Mouse (Mus musculus) embryonic facial prominence, embryonic 15.5 days (tissue): ENCODE measurements around the gene Ppm1n. TPM values are rescaled to one million over a fixed set of nuclear protein-coding genes. Genes with fewer than 3 reads are reported as not detected.

ENCODE experiments used
- ATAC-seq: fragments of 200-750 bp; cut with Nextera tagmentation; 2 replicates; pipeline ENCODE4 v1.8.0; 2017; ENCODE audit warnings: low read depth, moderate TSS enrichment; ENCODE audit not compliant: insufficient number of reproducible peaks, low FRiP score, low TSS enrichment
- H3K27ac ChIP-seq: fragments of 300-500 bp; sonication (generic); replicated peaks from 2 replicates; pipeline ENCODE4 v1.5.1; 2015; ENCODE audit warnings: mild to moderate bottlenecking, inconsistent platforms
- H3K27me3 ChIP-seq: fragments of 300-500 bp; sonication (generic); 2 replicates; pipeline ENCODE4 v1.6.1; 2015; ENCODE audit warnings: inconsistent platforms
- H3K36me3 ChIP-seq: fragments of 300-500 bp; sonication (generic); 2 replicates; pipeline ENCODE4 v1.6.1; 2015; ENCODE audit warnings: mild to moderate bottlenecking, inconsistent platforms
- H3K4me1 ChIP-seq: fragments of 300-500 bp; sonication (generic); 2 replicates; pipeline ENCODE4 v1.6.1; 2015; ENCODE audit warnings: inconsistent platforms
- H3K4me2 ChIP-seq: fragments of 300-500 bp; sonication (generic); replicated peaks from 2 replicates; pipeline ENCODE4 v1.6.1; 2015; ENCODE audit warnings: mild to moderate bottlenecking, inconsistent platforms
- H3K4me3 ChIP-seq: fragments of 300-500 bp; sonication (generic); replicated peaks from 2 replicates; pipeline ENCODE4 v1.5.1; 2015; ENCODE audit warnings: mild to moderate bottlenecking, inconsistent platforms
- H3K9ac ChIP-seq: fragments of 300-500 bp; sonication (generic); 2 replicates; pipeline ENCODE4 v1.6.1; 2015; ENCODE audit warnings: inconsistent platforms
- H3K9me3 ChIP-seq: fragments of 300-500 bp; sonication (generic); replicated peaks from 2 replicates; pipeline ENCODE4 v1.6.1; 2016; ENCODE audit warnings: inconsistent platforms
- WGBS: fragments of 180-500 bp; shearing (Covaris S2); methylation state at CpG from one replicate; pipeline ENCODE4 v1.1.7; 2015; 5-methylcytosine and 5-hydroxymethylcytosine counted together
- polyA plus RNA-seq: library from polyadenylated mRNA; unstranded; fragments of >200 nt; fragmentation: Nextera tagmentation; extraction: Ambion mirVana; gene quantifications from 2 replicates; pipeline ENCODE4 v1.2.1, GENCODE M21; 2015

Gene Ppm1n
- polyA plus RNA-seq, 1 experiment from 2014 or later: 0.41 TPM

GRCm38 (mm10) chr7:19228793-19229148 is 51.1 kb downstream of the Ppm1n start:
- WGBS: under 1% methylated on average over 14 of the region's 14 CpGs
- peak overlapping the region; percentile 70 for H3K9ac ChIP-seq
- no peaks in the 10 kb centered on the region for H3K27me3 ChIP-seq
- H3K36me3 ChIP-seq: peaks cover 12% of the 10 kb centered on the region; the same call in 1 of the 2 replicates
- H3K27ac ChIP-seq: peak overlapping the region; percentile 87
- peaks cover 21% of the 10 kb centered on the region for H3K4me1 ChIP-seq
- no peak for ATAC-seq
- peak overlapping the region; percentile 72 for H3K4me3 ChIP-seq
- H3K4me2 ChIP-seq: peak overlapping the region; percentile 81
- H3K9me3 ChIP-seq: no peaks in the 10 kb centered on the region

- no peaks in the 10 kb centered on the region for H3K9me3 ChIP-seq
- under 1% methylated on average over 91 of the region's 91 CpGs for WGBS
- peak within 1 kb of the TSS; percentile 70 for H3K9ac ChIP-seq
- H3K27me3 ChIP-seq: no peaks in the 10 kb centered on the region
- peak; percentile 95 for ATAC-seq
- peak within 1 kb of the TSS; percentile 81 for H3K4me2 ChIP-seq
- H3K36me3 ChIP-seq: peaks cover 11% of the 10 kb centered on the region; the same call in 1 of the 2 replicates
- H3K27ac ChIP-seq: peak within 1 kb of the TSS; percentile 100
- H3K4me3 ChIP-seq: peak within 1 kb of the TSS; percentile 72
- H3K4me1 ChIP-seq: peaks cover 21% of the 10 kb centered on the region
Observed at GRCm38 (mm10) chr7:19227883-19228792, 51.7 kb downstream of the Ppm1n start, which contains the start of gene Opa3. Gene Opa3 (plus strand): TSS chr7:19228334.

DNA sequence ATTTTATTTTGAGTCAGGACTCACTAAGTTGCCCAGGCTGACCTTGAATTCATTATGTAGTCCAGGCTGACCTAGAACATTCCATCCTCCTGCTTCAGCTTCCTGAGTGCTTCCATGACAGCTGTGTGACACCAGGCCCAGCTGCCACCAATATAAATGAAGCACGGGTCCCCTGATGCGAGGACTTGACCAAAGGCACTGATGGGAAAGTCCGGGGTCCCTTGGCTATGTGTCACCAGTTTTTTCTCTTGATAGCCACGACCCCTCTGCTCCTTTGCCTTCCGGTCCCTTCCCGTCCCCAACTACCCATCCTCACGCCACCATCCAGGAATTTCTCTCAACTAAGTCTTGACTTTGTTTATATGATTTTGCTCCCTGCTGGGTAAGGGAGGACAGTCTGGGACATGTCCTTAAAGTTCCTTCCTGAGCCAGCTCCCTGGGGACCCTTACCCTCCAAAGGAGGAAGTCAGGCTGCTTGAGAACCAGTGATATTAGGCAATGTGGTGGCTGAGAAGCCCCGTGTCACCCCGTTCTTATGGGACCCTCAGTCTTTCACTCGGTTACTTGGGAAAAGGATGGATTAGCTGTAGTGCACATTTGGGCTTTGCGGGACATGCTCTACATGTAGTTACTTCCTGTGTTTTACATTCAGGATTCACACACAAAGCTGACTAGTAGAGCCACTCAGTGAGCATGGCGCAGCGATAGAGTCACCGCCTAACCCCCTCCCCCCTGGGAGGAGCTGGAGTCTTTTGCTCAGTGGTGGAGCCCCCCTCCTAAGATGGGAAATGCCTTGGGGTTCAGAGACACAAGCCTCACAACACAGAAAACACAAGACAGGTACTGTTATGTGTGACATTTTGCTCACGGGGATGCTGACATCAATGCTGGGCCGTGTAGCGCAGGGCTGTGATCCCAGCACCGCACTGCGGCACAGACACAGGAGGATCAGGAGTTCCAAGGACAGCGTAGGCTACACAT is 52.8 kb downstream of the Ppm1n start:
- H3K9me3 ChIP-seq: no peaks in the 10 kb centered on the region
- WGBS: 16% methylated on average over 20 of the region's 20 CpGs
- H3K4me2 ChIP-seq: peak overlapping the region; percentile 81
- no peak for ATAC-seq
- peak overlapping the region; percentile 100 for H3K27ac ChIP-seq
- H3K36me3 ChIP-seq: peaks cover 4% of the 10 kb centered on the region; the same call in 1 of the 2 replicates
- H3K9ac ChIP-seq: peak overlapping the region; percentile 60
- H3K27me3 ChIP-seq: no peaks in the 10 kb centered on the region
- peaks cover 21% of the 10 kb centered on the region for H3K4me1 ChIP-seq
- H3K4me3 ChIP-seq: peak overlapping the region; percentile 72

Other genes starting within 250 kb of the Ppm1n start
- not detected in 2 replicates for gene Rsph6a, start 225.4 kb downstream of the Ppm1n start, polyA plus RNA-seq
- 18.7 and 20.1 TPM in 2 replicates for gene Dmwd, start 203.8 kb downstream of the Ppm1n start, polyA plus RNA-seq
- 42.4 and 60.4 TPM in 2 replicates for gene Dmpk, start 196.2 kb downstream of the Ppm1n start, polyA plus RNA-seq
- 12.7 and 14.7 TPM in 2 replicates for gene Six5, start 185.5 kb downstream of the Ppm1n start, polyA plus RNA-seq
- 1.9 and 2.3 TPM in 2 replicates for gene Gm4969, start 161.7 kb downstream of the Ppm1n start, polyA plus RNA-seq
- gene Fbxo46, start 160.2 kb downstream of the Ppm1n start, polyA plus RNA-seq: 14.7 and 16.3 TPM in 2 replicates
- 13.9 and 15.1 TPM in 2 replicates for gene Qpctl, start 130.8 kb downstream of the Ppm1n start, polyA plus RNA-seq
- 139 and 140 TPM in 2 replicates for gene Snrpd2, start 130.3 kb downstream of the Ppm1n start, polyA plus RNA-seq
- gene Gipr, start 113.9 kb downstream of the Ppm1n start, polyA plus RNA-seq: 0.68 and 1.1 TPM in 2 replicates
- 10.4 and 12.8 TPM in 2 replicates for gene Eml2, start 103.6 kb downstream of the Ppm1n start, polyA plus RNA-seq
- gene Gpr4, start 67.5 kb downstream of the Ppm1n start, polyA plus RNA-seq: 1.7 and 1.9 TPM in 2 replicates
- gene Opa3, start 51.7 kb downstream of the Ppm1n start, polyA plus RNA-seq: 30.8 and 32.5 TPM in 2 replicates
- gene Vasp, start 8.2 kb downstream of the Ppm1n start, polyA plus RNA-seq: 85.2 TPM in 2 replicates
- 39.2 and 41.9 TPM in 2 replicates for gene Rtn2, start 2.6 kb upstream of the Ppm1n start, polyA plus RNA-seq
- gene Fosb, start 30.0 kb upstream of the Ppm1n start, polyA plus RNA-seq: 0.21 and 0.69 TPM in 2 replicates
- gene Ercc1, start 64.7 kb upstream of the Ppm1n start, polyA plus RNA-seq: 83.0 and 85.5 TPM in 2 replicates
- 30.4 and 32.0 TPM in 2 replicates for gene Cd3eap, start 79.4 kb upstream of the Ppm1n start, polyA plus RNA-seq
- 17.2 and 22.7 TPM in 2 replicates for gene Ppp1r13l, start 79.7 kb upstream of the Ppm1n start, polyA plus RNA-seq
- 16.9 and 18.3 TPM in 2 replicates for gene Ercc2, start 101.9 kb upstream of the Ppm1n start, polyA plus RNA-seq
- gene Klc3, start 124.0 kb upstream of the Ppm1n start, polyA plus RNA-seq: 41.8 and 43.1 TPM in 2 replicates
- 118 and 167 TPM in 2 replicates for gene Ckm, start 124.7 kb upstream of the Ppm1n start, polyA plus RNA-seq
- gene Mark4, start 178.8 kb upstream of the Ppm1n start, polyA plus RNA-seq: 11.8 and 14.4 TPM in 2 replicates
- gene Exoc3l2, start 183.3 kb upstream of the Ppm1n start, polyA plus RNA-seq: 1.2 and 1.4 TPM in 2 replicates
- 2.4 and 2.8 TPM in 2 replicates for gene Bloc1s3, start 228.3 kb upstream of the Ppm1n start, polyA plus RNA-seq
- gene Trappc6a, start 228.3 kb upstream of the Ppm1n start, polyA plus RNA-seq: 89.5 and 101 TPM in 2 replicates
- gene Nkpd1, start 237.8 kb upstream of the Ppm1n start, polyA plus RNA-seq: 3.1 and 3.3 TPM in 2 replicates